Mouse (Mus musculus): ENCODE results near the gene Tmem132e. TPM values are rescaled to one million over a fixed set of nuclear protein-coding genes. Genes with fewer than 3 reads are reported as not detected.
A peak's percentile ranks its signal among the peaks of the same experiment; 100 is the strongest.

Tmem132e gene
- polyA plus RNA-seq, 1 experiment from 2014 or later: 6.4 TPM

DNA sequence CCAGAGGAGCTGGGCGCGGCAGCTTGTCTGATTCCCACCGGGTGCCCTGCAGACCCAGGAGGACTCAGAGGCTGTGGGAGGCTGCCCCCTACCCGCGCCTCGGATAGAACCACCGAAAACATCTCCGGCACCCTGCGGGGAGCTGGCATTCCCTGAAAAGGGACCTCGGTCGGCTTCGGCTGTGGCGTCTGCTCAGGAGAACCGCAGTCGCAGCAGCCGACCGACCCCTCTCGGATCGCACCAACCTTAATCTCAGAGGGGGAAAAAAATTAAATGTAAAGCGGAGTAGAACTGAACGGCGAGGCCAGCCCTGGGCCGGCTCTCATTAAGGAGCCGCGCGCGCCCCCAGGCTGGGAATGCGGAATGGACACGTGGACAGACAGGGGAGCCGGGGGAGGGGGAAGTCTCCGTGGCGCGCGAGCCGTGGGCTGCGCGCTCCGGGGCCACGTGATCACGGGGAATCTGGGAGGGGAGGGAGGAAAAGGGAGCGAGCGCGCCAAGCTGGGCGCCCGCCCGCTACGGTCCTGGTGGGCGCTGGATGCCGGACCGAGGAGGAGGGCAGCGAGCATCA lies 1.6 kb upstream of the Tmem132e start:
- no peaks in the 10 kb centered on the region for H3K9me3 ChIP-seq (ENCODE audit: control insufficient read depth, low read length)
- WGBS: under 1% methylated on average over 51 of the region's 51 CpGs
- H3K27ac ChIP-seq (ENCODE audit: low read depth, low read length): no peak overlapping the region

DNA sequence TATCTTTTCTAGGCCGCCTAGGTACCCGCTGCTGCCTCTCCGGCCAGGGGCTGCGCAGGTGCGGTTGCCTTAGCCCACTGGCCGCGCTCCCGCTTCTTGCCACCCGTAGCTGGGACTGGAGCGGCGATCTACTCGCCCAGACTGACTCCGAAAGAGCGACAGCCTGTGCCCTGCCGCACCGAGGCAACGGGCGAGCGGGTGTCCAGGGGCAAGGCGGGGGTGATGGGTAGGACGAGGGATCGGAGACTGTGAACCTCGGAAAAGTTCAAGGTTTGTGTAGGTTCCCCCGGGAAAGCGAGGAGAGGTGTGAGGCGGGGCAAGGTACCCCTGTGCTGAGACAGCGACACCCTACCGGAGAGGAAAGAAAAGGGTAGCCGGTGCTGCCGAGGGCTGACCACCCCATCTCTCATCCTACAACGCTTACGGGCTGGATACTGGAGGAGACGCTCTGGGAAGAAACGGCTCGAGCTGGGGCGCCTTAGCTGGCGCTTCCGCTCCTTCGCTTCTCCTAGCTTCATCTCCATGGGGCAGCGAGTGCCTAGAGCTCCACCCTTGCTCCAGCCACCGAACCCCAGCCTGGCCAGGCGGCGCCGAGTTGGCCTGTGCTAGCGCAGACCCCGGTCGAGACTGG lies 874 bp upstream of the Tmem132e start:
- under 1% methylated on average over 47 of the region's 47 CpGs for WGBS
- ATAC-seq (ENCODE audit: insufficient read depth, low FRiP score, low TSS enrichment): no peak

More for the DNA sequence above, 1.6 kb upstream of the Tmem132e start:
- DNase-seq (ENCODE audit: low spot score) (peak; percentile 87), ATAC-seq (ENCODE audit: insufficient read depth, low FRiP score, low TSS enrichment) (peak; percentile 56)
- no peaks in the 10 kb centered on the region for H3K36me3 ChIP-seq (ENCODE audit: control insufficient read depth, insufficient read depth, low read length)
- H3K4me2 ChIP-seq (ENCODE audit: low read depth): peak overlapping the region; percentile 96
- H3K9ac ChIP-seq (ENCODE audit: low read length): peak overlapping the region; percentile 61
- H3K27me3 ChIP-seq (ENCODE audit: control insufficient read depth, insufficient read depth, low read length): peaks cover 39% of the 10 kb centered on the region
- H3K4me3 ChIP-seq (ENCODE audit: low read depth, low read length): peak overlapping the region; percentile 66
- H3K4me1 ChIP-seq (ENCODE audit: control insufficient read depth, insufficient read depth, low read length): peaks cover 12% of the 10 kb centered on the region; the same call in 1 of the 2 replicates

GRCm38 (mm10) chr11:82389396-82390291 lies 944 bp downstream of the Tmem132e start:
- Histone ChIP-seq H3K36me3 (ENCODE audit: control insufficient read depth, insufficient read depth, low read length) (no peaks in the 10 kb centered on the region), H3K4me1 (ENCODE audit: control insufficient read depth, insufficient read depth, low read length) (peaks cover 12% of the 10 kb centered on the region), H3K4me2 (ENCODE audit: low read depth) (peak overlapping the region; percentile 96), H3K9ac (ENCODE audit: low read length) (peak overlapping the region; percentile 61), H3K4me3 (ENCODE audit: low read depth, low read length) (peak overlapping the region; percentile 66), H3K9me3 (ENCODE audit: control insufficient read depth, low read length) (no peaks in the 10 kb centered on the region), H3K27ac (ENCODE audit: low read depth, low read length) (peak overlapping the region; percentile 60), H3K27me3 (ENCODE audit: control insufficient read depth, insufficient read depth, low read length) (peaks cover 38% of the 10 kb centered on the region)
- peak; percentile 76 for DNase-seq (ENCODE audit: low spot score)
- WGBS: under 1% methylated on average over 69 of the region's 69 CpGs
- ATAC-seq (ENCODE audit: insufficient read depth, low FRiP score, low TSS enrichment): peak; percentile 58; the same call in 1 of the 2 replicates

More for the DNA sequence above, 874 bp upstream of the Tmem132e start:
- DNase-seq (ENCODE audit: low spot score): peak; percentile 61
- H3K27me3 ChIP-seq (ENCODE audit: control insufficient read depth, insufficient read depth, low read length): peaks cover 39% of the 10 kb centered on the region
- peaks cover 12% of the 10 kb centered on the region for H3K4me1 ChIP-seq (ENCODE audit: control insufficient read depth, insufficient read depth, low read length)
- no peaks in the 10 kb centered on the region for H3K36me3 ChIP-seq (ENCODE audit: control insufficient read depth, insufficient read depth, low read length)
- peak overlapping the region; percentile 66 for H3K4me3 ChIP-seq (ENCODE audit: low read depth, low read length)
- peak overlapping the region; percentile 96 for H3K4me2 ChIP-seq (ENCODE audit: low read depth)
- no peaks in the 10 kb centered on the region for H3K9me3 ChIP-seq (ENCODE audit: control insufficient read depth, low read length)
- H3K27ac ChIP-seq (ENCODE audit: low read depth, low read length): 0 out of 2 replicates have a peak overlapping the region, but pooled peaks have one; percentile 17
- peak overlapping the region; percentile 61 for H3K9ac ChIP-seq (ENCODE audit: low read length)

DNA sequence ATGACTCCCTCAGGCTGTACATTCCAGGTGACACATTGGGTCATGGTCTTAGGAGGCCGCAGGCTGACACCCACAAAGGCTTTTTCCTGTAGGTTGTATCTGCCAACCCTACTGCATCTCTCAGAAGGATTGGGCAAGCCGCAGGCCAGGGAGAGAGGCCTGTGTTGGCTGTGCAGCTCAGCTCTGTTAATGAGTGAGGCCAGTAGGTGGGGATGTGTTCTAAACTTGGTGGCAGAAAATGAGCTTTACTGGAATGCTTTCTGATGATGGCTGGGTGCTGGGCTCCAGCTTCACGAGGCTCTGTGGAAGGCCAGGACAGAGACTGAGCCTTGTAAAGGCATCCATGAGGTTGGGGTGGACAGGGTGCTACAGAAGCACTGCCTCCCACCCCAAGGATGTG lies 3.6 kb downstream of the Tmem132e start:
- peaks cover 12% of the 10 kb centered on the region for H3K4me1 ChIP-seq (ENCODE audit: control insufficient read depth, insufficient read depth, low read length)
- H3K27me3 ChIP-seq (ENCODE audit: control insufficient read depth, insufficient read depth, low read length): peaks cover 20% of the 10 kb centered on the region
- H3K4me2 ChIP-seq (ENCODE audit: low read depth): no peak overlapping the region
- H3K4me3 ChIP-seq (ENCODE audit: low read depth, low read length): no peak overlapping the region
- H3K9me3 ChIP-seq (ENCODE audit: control insufficient read depth, low read length): no peaks in the 10 kb centered on the region
- 60% methylated on average over 3 of the region's 3 CpGs for WGBS
- H3K36me3 ChIP-seq (ENCODE audit: control insufficient read depth, insufficient read depth, low read length): no peaks in the 10 kb centered on the region
- no peak for ATAC-seq (ENCODE audit: insufficient read depth, low FRiP score, low TSS enrichment)
- no peak overlapping the region for H3K27ac ChIP-seq (ENCODE audit: low read depth, low read length)
- no peak overlapping the region for H3K9ac ChIP-seq (ENCODE audit: low read length)
- DNase-seq (ENCODE audit: low spot score): no peak

GRCm38 (mm10) chr11:82399621-82400020 lies 10.9 kb downstream of the Tmem132e start:
- Histone ChIP-seq H3K27me3 (ENCODE audit: control insufficient read depth, insufficient read depth, low read length) (no peaks in the 10 kb centered on the region), H3K9ac (ENCODE audit: low read length) (no peak overlapping the region), H3K36me3 (ENCODE audit: control insufficient read depth, insufficient read depth, low read length) (no peaks in the 10 kb centered on the region), H3K27ac (ENCODE audit: low read depth, low read length) (no peak overlapping the region), H3K4me3 (ENCODE audit: low read depth, low read length) (no peak overlapping the region), H3K9me3 (ENCODE audit: control insufficient read depth, low read length) (no peaks in the 10 kb centered on the region), H3K4me1 (ENCODE audit: control insufficient read depth, insufficient read depth, low read length) (no peaks in the 10 kb centered on the region), H3K4me2 (ENCODE audit: low read depth) (no peak overlapping the region)
- ATAC-seq (ENCODE audit: insufficient read depth, low FRiP score, low TSS enrichment): no peak
- peak; percentile 53 for DNase-seq (ENCODE audit: low spot score)
- WGBS: 20% methylated on average over 3 of the region's 3 CpGs

DNA sequence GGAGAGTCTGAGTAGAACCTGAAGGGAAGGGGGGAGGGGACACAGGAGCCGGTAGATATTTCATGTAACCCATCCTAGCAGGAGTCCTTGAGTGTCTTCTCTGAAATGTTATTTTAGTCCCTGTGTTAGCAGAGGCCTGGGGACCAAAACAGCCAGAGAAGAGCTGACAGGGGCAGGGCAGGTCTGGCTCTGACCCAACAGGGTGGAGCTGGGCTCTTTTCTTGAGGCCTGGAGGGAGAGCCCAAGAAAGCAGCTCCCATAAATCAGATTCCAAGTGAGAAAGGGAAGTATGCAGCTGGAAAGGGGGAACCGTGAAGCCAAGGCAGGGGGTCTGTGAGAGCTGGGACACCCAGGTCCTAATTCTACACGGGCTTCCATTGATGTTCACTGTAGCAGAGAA lies 16.9 kb downstream of the Tmem132e start:
- Histone ChIP-seq H3K36me3 (ENCODE audit: control insufficient read depth, insufficient read depth, low read length) (no peaks in the 10 kb centered on the region), H3K4me1 (ENCODE audit: control insufficient read depth, insufficient read depth, low read length) (peaks cover 28% of the 10 kb centered on the region), H3K4me3 (ENCODE audit: low read depth, low read length) (no peak overlapping the region), H3K9me3 (ENCODE audit: control insufficient read depth, low read length) (no peaks in the 10 kb centered on the region), H3K27me3 (ENCODE audit: control insufficient read depth, insufficient read depth, low read length) (no peaks in the 10 kb centered on the region), H3K27ac (ENCODE audit: low read depth, low read length) (no peak overlapping the region), H3K4me2 (ENCODE audit: low read depth) (no peak overlapping the region), H3K9ac (ENCODE audit: low read length) (no peak overlapping the region)
- ATAC-seq (ENCODE audit: insufficient read depth, low FRiP score, low TSS enrichment): no peak
- no peak for DNase-seq (ENCODE audit: low spot score)
- WGBS: 21% methylated on average over 3 of the region's 3 CpGs

GRCm38 (mm10) chr11:82406358-82407221 lies 17.9 kb downstream of the Tmem132e start:
- no peaks in the 10 kb centered on the region for H3K36me3 ChIP-seq (ENCODE audit: control insufficient read depth, insufficient read depth, low read length)
- no peak overlapping the region for H3K9ac ChIP-seq (ENCODE audit: low read length)
- WGBS: 15% methylated on average over 11 of the region's 11 CpGs
- H3K9me3 ChIP-seq (ENCODE audit: control insufficient read depth, low read length): no peaks in the 10 kb centered on the region
- DNase-seq (ENCODE audit: low spot score) (peak; percentile 76), ATAC-seq (ENCODE audit: insufficient read depth, low FRiP score, low TSS enrichment) (peak; percentile 73)
- H3K4me1 ChIP-seq (ENCODE audit: control insufficient read depth, insufficient read depth, low read length): peaks cover 28% of the 10 kb centered on the region
- H3K27ac ChIP-seq (ENCODE audit: low read depth, low read length): peak overlapping the region; percentile 29; the same call in 1 of the 2 replicates
- no peak overlapping the region for H3K4me2 ChIP-seq (ENCODE audit: low read depth)
- no peak overlapping the region for H3K4me3 ChIP-seq (ENCODE audit: low read depth, low read length)
- no peaks in the 10 kb centered on the region for H3K27me3 ChIP-seq (ENCODE audit: control insufficient read depth, insufficient read depth, low read length)

DNA sequence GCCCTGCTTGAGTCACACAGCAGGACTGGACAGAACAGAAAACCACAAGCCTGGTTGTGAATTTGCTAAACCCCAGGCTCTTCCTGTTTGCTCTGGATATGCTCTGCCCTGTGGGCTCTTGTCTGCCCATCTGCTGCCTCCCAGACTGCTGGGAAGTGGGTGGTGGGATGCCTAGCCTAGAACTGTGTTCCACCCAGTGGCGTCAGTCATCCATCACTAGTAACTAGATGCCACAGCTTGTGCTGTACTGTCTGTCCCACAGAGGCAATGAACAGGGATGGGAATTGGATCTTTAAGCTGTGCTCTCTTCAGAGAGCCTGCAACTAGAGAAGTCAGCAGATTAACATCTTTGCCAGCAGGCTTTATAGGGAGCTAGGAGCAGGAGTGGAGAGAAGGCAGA lies 23.8 kb downstream of the Tmem132e start:
- ATAC-seq (ENCODE audit: insufficient read depth, low FRiP score, low TSS enrichment) (no peak), DNase-seq (ENCODE audit: low spot score) (no peak)
- no peak overlapping the region for H3K9ac ChIP-seq (ENCODE audit: low read length)
- H3K9me3 ChIP-seq (ENCODE audit: control insufficient read depth, low read length): no peaks in the 10 kb centered on the region
- no peak overlapping the region for H3K27ac ChIP-seq (ENCODE audit: low read depth, low read length)
- no peaks in the 10 kb centered on the region for H3K36me3 ChIP-seq (ENCODE audit: control insufficient read depth, insufficient read depth, low read length)
- H3K27me3 ChIP-seq (ENCODE audit: control insufficient read depth, insufficient read depth, low read length): no peaks in the 10 kb centered on the region
- peaks cover 19% of the 10 kb centered on the region for H3K4me1 ChIP-seq (ENCODE audit: control insufficient read depth, insufficient read depth, low read length)
- no peak overlapping the region for H3K4me2 ChIP-seq (ENCODE audit: low read depth)
- H3K4me3 ChIP-seq (ENCODE audit: low read depth, low read length): no peak overlapping the region
- 70% methylated on average over 1 of the region's 1 CpGs for WGBS
